Mouse (Mus musculus) right cerebral cortex, postnatal 10 days (tissue): ENCODE data around the gene Fap.

ENCODE experiments used
- DNase-seq, 2 experiments: peaks; one replicate each; pipeline ENCODE4 v3.0.0; 2021; ENCODE audit warnings: low spot score in 2 of 2

The Fap gene

DNA sequence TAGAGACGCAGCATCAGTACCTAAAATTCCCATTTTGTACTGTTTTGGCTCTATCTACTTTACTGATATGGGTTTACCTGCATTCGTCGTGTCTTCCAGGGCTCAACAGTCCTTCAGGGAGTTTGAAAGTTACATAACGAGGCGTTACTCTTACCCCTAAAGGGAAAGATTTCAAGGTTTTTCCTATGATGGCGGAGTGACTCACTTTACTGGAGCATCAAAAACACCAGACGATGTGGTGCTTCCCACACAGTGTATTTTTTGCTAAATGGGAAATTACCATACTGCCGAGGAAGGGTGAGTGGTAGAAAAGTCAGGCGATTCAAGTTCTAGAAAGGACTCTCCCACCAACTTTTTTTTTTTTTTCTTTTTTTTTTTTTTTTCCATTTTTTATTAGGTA is 47.5 kb downstream of the Fap start:
- no peak for DNase-seq

DNA sequence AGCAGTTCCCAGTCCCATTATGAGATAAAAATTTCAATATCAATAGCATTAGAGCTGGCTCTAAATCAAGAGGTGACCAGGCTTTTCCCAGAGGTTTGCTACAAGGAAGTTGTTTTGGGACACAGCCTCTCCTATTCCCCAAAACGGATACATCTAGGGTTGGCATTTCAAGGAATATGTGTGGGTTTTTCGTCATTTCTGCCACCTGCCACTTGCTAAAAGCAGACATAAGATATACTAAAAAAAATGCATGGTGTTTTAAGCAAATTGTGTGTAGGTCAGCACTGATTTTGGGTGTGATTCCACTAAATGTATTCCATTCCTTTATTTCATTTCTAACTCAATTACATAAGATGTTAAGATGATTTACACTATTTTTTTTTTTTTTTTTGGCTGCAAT is 56.1 kb downstream of the Fap start:
- peak; percentile 34 to 66 for DNase-seq

DNA sequence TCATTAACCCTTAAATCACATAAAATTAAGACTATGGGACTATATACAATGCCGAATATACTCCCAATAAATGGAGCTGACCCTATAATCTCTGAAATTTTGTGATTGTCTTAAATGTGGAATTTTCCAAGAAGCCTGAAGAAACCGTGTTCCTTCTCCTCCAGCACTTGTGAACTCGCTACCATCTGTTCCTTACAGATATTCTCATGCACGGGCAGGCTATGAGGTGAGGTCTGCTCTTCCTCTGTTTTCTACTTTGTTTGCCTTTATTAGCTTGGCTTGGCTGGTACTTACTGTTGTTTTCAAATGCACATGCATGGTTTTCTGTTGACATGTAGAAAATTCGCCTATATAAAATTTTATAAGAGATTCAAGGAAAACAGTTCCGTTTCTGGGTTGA is 59.4 kb downstream of the Fap start:
- no peak for DNase-seq

DNA sequence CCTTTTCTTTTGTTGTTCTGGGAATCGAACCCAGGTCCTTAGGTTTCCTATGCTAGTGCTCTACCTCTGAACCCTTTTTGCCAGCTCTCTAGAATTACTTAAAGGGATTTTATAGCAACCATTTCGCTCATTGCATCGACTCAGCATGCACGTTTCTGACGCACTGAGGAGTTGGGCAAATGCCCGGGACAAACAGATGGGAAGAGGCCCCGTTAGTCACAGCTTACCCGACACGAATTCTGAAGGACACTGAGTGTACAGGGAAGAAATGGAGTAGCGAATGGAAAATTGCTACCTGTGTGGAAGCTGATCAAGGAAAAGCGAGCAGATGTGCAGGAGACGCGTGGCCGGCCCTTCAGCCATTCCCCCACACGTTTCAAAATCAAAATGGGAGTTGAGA is 60.4 kb downstream of the Fap start:
- DNase-seq: peak; percentile 84 to 85

DNA sequence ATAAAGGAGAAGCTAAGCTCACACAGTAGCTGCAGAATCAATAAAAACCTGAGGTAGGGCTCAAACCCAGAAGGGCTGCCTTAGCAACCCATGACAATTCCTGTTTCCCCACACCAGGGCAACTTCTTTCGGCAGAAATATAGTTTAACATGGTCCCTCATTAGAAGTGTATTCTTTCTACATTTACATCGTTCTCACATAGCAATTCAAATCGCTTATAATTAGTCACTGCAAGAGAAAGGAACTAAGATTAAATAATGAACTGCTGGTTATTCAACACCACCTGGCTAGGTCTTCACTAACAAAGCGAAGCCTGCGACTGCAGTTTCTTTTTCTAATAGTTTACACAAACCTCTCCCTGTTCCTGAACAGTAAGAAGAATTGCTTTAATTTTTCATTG is 66.7 kb downstream of the Fap start:
- DNase-seq: no peak

DNA sequence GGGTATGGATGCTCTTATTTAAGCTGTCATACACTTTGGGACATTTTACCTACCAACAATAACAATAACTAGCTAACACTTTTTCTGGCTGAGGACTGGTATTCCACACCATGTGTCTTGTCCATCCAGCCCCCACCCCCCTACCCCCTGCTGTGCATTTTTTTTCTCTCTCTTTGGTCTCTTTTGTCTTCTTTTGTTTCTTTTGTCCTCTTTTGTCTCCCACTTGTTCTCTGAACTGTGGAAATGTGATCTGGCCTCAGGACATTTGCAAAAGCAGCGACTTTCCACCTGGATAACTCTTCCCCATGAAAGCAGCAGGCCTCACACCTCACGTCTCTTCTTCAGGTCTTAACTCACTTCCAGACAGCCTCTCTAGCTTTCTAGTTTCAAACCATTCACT is 67.4 kb downstream of the Fap start:
- no peak for DNase-seq

DNA sequence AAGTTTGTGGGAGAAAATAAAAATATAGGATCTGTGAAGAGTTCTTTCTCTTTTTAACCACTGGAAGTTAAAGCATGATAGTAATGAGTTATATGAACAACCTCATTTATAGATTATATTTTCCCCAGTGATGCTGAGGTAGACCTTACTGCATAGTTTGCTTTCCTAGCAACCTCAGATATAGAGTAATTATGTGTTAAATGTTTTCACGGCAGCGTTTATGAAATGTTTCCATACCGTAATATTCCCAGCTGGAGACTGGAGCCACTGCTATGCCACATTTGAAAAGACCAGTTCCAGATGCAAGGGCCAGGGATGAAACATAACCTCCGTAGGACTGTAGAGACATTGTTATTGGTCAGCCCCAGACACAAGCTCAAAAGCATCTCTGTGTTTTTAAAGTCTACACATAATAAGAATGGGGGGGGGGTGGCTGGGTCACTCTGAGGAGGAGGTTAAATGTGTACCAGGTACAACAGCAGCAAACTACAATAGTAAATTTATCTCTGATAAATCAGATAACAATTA is 69.5 kb downstream of the Fap start:
- DNase-seq: no peak

DNA sequence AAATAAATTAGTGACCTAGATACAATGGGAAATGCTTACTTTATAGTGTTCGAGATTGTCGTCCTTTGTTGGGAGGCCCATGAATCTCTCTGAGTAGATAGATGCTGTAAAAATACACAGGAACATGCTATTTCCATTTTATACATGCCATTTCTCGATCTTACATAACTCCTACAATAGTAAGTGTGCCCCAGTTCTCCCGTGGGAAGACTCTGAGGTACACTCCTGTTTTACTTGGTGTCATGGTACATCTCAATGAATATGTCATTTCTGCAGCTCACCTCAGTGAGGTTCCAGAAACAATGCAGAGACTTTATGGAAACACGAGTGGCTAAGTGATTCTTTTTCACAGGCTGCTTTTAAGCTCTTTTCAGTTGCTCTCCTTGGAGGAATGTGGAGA is 70.5 kb downstream of the Fap start:
- DNase-seq: no peak

DNA sequence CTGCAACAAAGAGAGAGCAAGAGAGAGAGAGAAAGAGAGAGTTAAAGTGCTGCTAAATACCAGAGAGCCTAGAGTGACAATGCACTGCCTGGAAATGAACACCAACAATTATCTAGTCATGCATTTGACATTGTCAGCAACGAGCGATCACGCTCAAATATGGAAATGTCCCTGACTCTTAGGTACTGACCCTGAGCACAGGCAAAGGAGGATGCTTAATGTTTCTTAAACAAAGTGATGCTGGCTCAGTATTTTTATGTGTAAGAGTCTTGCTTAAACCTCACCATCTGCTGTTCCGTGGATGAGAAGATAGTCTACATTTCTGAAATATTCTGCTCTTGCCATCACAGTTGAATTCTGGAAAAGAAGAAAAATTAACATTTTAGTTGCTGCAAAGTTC is 71.4 kb downstream of the Fap start:
- DNase-seq: no peak

DNA sequence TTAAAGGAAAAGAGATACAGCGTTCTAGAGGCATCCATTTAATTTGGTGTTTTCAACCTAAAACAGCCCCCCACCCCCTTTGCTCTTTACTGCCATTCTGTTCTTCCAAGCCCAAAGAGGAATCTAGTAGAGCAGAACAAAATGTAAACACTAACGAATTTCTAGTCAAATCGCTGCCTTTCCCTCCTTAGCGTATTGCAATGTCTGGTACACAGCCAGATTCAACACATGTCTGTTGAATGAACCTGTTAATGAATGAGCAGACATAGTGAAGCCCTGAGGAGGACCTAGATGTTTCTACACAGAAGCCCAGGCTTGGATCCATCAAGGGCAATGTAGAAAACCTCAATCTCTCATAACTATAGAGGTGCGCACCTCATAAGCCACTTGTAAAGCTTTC is 75.1 kb downstream of the Fap start:
- no peak for DNase-seq

DNA sequence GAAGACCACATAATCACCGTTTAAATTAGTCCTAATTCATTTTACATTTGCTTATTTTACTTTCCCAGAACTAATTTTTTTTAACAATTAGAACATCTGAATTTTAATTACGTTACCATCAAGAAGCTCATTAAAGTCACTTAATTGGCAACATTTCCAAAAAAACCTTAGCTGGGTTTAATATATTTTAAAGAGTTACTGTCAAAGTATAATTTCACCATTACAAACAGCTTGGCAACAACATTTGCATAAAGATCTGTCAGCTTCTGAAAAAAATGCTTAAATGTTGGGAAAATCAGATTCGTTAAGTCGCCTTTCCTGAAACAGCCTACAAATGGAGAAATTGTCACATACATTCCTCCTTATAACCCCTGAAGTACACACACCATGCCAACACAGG is 75.8 kb downstream of the Fap start:
- no peak for DNase-seq

DNA sequence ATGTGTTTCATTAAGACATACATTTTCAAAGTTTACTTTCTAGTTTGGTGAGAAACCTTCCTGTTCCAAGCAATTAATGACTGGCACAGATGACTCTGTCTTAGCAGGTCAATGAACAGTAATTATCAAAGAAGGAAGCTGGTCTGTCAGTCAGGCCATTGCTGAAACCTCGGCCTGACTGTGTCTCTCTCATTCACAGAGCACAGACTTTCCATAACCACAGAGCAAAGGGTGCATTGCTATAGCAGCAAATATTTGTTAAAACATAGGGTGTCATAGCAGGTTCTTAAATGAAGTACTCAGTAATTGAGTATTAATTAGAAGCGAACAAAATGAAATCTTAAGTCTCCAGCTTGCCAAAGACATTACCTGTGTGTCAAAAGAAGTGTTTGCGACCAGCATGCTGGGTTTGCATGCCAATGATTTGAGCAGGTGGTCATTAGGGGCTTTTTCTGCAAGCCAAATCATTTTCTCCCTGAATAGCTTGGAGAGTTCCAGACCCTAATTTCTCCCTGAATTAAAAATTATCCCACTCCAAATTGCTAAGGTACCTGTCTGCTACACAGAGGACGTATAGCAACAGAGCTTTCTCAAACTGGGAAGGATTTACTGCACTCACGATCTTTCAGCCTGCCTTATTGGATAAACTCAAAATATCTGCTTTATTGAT is 76.4 kb downstream of the Fap start:
- no peak for DNase-seq

DNA sequence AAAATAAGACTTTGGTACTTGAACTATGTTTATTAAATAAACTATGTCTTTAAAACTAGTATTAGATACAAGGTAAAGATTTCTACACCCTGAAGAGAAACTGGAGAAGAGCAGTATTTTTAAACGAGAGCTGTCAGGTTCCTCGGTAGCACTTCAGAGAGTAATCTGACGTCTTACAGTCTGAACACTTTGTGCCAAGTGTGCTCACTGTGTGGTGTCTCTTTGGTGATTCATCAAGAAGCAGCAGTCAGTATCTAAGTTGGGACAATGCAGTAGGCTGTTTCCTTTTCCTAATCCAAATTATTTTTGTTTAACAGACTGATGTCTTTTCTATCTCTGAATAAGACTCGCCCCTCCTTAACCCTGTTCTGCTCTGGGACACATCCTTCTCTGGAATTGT is 78.5 kb downstream of the Fap start:
- DNase-seq: no peak

DNA sequence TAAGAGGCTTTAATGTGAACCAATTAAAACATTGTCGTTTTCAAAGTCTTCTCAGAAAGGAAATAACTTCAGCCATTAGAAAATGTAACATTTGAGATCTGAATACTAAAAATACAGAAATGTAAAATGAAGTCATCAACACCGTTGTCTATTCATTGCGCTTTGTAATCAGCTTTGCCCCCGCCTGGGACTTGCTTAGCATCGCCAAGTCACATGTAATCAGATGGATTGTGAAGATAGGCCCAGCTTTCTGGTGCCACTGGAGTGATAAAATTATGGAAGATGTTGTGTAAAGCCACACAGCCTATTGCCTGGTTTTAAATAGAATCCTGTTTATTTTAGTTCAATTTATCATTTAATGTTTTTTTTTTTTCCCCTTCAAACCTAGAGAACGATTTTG is 84.0 kb downstream of the Fap start:
- DNase-seq: no peak

DNA sequence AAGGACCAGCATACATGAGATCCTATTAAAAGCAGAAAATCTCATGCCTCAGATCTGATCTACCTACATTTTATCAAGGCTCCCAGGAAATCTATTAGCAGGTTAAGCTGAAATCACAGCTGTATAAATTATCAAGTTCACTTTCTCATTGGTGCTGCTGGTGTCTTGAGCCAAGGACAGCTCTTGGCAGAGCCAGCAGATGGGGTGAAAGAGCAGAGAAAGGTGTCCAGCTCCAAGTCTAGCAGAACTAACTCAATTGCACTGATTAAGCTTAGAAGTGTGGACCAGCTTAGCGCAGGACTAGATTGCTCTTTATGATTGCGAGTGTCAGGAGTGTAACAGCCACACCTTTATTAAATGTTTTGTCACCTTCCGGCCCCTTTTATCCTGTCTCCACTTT is 89.0 kb downstream of the Fap start:
- no peak for DNase-seq

DNA sequence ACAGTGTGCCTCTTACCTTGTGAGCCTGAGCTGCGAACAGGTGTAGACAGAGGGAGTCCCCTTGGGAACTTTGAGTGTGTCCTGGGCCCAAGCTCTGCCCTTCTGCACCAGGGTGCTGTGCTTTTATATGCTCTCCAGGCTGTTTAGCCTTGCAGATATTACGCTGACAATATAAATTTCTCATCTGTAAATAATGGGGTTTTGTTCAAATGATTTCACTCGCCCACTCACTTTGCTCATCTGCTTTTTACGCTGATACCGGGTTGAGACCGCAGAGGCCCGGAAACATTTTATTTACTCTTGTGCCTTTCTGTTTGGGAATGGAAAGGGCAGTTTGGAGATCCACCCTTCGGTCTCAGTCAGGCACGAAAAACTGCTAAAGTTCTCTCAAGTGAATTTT is 90.3 kb downstream of the Fap start, which contains the start of gene Gcg:
Gene Gcg, minus strand, starts transcription at position 101 of the 400 bp plus-strand sequence.
- no peak for DNase-seq

DNA sequence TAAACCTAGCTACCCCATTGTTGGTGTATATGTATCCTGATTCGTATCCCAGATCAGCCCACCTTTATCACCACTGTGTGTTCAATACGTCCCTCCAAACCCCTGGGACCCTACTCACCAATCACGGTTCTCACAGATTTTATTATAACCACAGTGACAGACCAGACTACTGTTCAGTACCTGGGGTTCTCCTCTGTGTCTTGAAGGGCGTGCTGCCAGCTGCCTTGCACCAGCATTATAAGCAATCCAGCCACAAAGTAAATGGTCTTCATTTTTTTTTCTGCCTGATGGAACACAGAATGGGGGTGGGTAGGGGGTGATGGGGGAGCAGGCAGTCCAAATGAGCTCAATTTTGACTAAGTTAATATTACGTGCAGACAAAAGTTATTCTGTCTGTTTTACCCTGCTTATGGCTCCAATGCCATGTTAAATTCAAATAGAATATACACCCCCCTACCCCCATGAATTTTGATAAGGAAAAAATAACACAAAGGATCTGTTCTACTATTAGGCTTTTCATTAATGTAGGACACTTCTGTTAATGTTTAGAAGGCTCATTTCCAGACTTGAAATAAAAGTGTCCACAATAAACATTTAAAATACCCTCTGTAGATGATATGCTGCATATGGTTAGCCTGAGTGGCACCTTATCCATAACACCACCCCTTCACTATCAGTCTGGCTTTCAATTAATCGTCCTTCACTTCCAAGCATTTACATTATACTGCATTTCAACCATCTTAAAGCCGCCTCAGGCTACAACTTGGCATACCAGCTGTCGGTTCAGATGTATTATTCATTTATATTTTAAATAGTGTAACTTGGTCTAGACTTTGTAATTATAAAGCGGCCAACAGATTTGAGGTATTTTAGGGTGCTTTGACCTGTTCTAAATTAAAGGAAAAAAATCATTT is 93.3 kb downstream of the Fap start:
- no peak for DNase-seq

DNA sequence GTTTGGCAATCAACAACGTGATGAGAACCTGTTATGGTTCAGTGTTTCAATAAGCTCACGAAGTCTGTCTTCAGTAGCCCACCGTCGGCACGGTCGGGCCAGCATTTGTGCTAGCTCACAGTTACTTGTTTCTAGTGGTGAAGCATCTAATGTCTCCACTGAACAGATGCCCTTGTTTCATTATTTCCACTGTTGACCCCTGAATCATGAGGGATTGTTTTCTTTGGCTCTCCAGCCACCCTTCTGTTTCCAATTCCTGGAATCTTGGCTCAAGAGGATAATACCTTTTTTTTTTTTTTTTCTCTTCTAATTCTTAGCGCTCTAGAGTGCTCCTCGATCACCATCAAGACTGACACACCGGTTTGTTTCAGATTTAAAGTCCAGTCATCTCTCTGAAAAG is 104.3 kb downstream of the Fap start:
- DNase-seq: no peak

DNA sequence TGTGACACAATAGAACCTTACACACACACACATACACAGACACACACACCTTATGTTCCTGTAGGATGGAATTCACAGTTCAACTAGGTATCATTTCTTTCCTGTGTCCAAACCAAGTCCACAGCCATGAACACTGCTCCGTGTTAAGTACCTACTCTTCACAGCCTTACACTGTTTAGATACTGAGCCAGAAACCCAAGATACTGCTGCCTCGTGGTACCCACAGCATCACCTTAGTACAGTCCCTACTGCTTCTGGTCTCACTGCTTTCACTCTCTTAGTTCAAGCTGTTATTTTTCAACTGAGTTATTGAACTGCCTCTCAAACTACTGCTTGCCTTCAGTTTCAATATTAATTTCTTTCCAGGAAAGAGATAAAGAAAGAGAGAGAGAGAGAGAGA is 110.6 kb downstream of the Fap start:
- no peak for DNase-seq

DNA sequence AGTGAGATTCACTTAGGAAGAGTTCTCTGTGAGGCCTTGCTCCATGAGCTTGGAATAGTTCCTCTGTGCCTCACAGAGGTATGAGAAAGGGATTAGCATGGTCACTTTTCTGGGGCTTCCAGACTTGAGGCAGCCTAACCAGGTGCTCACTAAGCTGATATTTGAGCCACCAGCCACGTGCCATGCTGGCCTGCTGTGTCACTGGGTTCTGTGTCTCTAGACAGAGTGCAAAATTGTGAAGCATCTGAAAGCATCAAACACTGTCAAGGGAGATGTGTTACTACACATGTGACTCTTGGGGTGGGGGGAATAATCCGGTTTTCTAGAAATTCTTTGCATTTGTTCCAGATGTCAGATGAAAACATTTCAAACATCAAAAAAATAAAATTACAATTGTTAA is 111.7 kb downstream of the Fap start:
- DNase-seq: no peak

DNA sequence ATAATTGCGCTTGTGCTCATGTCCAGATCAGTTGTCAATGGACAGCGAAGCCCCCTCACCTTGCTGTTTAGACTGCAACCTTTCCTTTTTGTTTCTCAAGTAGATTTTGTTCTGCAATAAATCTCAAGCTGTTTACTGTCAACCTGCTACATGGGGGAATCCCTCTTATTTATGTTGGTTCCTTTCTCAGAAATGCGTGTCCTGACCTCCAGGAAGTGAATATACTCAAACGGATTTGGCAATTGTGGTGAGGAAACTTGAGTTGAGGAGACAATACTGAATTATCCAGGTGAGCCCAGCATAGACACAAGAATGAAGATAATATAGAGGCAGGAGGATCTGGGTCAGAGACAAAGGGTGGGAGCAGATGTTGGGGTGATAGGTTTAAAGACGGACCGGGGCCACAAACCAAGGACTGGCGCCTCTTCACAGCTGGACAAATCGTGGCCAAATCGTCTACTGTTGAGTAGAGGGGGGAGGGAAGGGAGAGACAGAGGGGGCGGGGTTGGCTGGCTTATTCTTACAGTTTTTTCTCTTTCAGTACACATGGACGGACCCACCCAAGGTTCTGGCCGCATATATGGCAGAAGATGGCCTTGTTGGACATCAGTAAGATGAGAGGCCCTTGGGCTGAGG is 112.9 kb downstream of the Fap start:
- DNase-seq: no peak

DNA sequence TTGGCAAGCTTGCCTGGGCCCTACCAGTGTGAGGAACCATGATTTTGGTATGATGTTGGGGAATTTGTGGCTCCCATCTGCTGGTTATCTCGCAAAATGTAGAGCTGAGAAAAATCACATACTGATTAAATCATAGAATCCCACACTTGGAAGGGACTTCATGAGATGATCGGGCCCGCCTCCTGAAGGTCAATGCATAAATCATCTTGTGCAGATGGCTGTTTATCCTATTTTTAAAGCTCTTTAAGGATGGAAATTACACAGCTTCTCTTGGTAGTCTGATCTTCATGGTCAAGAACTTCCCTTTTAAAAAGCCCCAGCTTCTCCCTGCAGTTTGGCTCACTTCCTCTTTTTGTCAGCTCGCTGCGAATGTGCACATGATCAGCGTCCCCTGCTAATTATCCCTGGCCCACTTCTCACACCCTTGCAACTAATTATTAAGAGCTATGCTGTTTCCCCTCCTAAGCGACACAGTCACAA is 113.6 kb downstream of the Fap start:
- peak; percentile 41 to 61 for DNase-seq
